Mouse (Mus musculus) small intestine, adult 2 months (tissue): ENCODE measurements around the gene Tm9sf2. TPM values are rescaled to one million over a fixed set of nuclear protein-coding genes. Genes with fewer than 3 reads are reported as not detected.

ENCODE experiments used
- H3K27ac ChIP-seq: fragments of 200-500 bp; 2 replicates; pipeline ENCODE4 v1.5.1; 2012; ENCODE audit warnings: low read depth, low read length, control low read depth, inconsistent platforms; ENCODE audit not compliant: insufficient read depth
- H3K27me3 ChIP-seq: fragments of 200-500 bp; 2 replicates; pipeline ENCODE4 v1.6.1; 2012; ENCODE audit warnings: mild to moderate bottlenecking, moderate library complexity, low read length, inconsistent platforms; ENCODE audit not compliant: control insufficient read depth, insufficient read depth
- H3K36me3 ChIP-seq: fragments of 200-500 bp; 2 replicates; pipeline ENCODE4 v1.6.1; 2012; ENCODE audit warnings: mild to moderate bottlenecking, low read length, control low read depth, inconsistent platforms; ENCODE audit not compliant: control insufficient read depth, insufficient read depth
- H3K4me1 ChIP-seq: fragments of 200-500 bp; 2 replicates; pipeline ENCODE4 v1.6.1; 2012; ENCODE audit warnings: low read length, inconsistent platforms, mixed read lengths; ENCODE audit not compliant: control insufficient read depth, insufficient read depth, insufficient read length
- H3K4me3 ChIP-seq: fragments of 200-500 bp; 2 replicates; pipeline ENCODE4 v1.5.1; 2012; ENCODE audit warnings: low read depth, mild to moderate bottlenecking, control low read depth, inconsistent platforms, low read length, moderate library complexity
- CTCF ChIP-seq: fragments of 200-500 bp; IDR thresholded peaks from 2 replicates; pipeline ENCODE4 v1.5.1; 2012; ENCODE audit warnings: low read depth, mild to moderate bottlenecking, control low read depth, inconsistent platforms, low read length, moderate library complexity, mixed read lengths; ENCODE audit not compliant: insufficient replicate concordance, insufficient read length; ENCODE audit errors: extremely low read depth
- POLR2A ChIP-seq: fragments of 200-500 bp; IDR thresholded peaks from 2 replicates; pipeline ENCODE4 v1.6.1; 2012; ENCODE audit warnings: low read depth, mild to moderate bottlenecking, control low read depth, inconsistent platforms, low read length, moderate library complexity
- WGBS: fragments of 180-500 bp; shearing (Covaris S2); methylation state at CpG from one replicate; pipeline ENCODE4 v1.1.7; 2018; 5-methylcytosine and 5-hydroxymethylcytosine counted together
- polyA plus RNA-seq: library from polyadenylated mRNA; depleted of rRNA; stranded (reverse); fragments of >200 nt; gene quantifications from 2 replicates; pipeline ENCODE4 v1.2.3, GENCODE M21; 2012; rRNA removed

Gene Tm9sf2
- polyA plus RNA-seq, 1 experiment = 678 TPM

- TF ChIP-seq POLR2A (no peak), CTCF (no peak)
- no peak overlapping the region for H3K27ac ChIP-seq
- no peaks in the 10 kb centered on the region for H3K36me3 ChIP-seq
- no peaks in the 10 kb centered on the region for H3K4me1 ChIP-seq
- no peak overlapping the region for H3K4me3 ChIP-seq
- no peaks in the 10 kb centered on the region for H3K27me3 ChIP-seq
- WGBS = 62% methylated on average over 5 of the region's 5 CpGs
Measured at GRCm38 (mm10) chr14:122209177-122209576, 102.3 kb downstream of the Tm9sf2 start.

Other genes starting within 250 kb of the Tm9sf2 start
- gene Ubac2, start 228.4 kb upstream of the Tm9sf2 start, polyA plus RNA-seq = 23.5 and 48.4 TPM in 2 replicates
- gene Gpr18, start 191.3 kb upstream of the Tm9sf2 start, polyA plus RNA-seq = 5.6 and 7.5 TPM in 2 replicates
- 1.3 and 1.8 TPM in 2 replicates for gene Gpr183, start 141.8 kb upstream of the Tm9sf2 start, polyA plus RNA-seq
- gene Timm8a2, start 72.4 kb upstream of the Tm9sf2 start, polyA plus RNA-seq = not detected in 2 replicates
- gene Clybl, start 74.7 kb downstream of the Tm9sf2 start, polyA plus RNA-seq = 2.8 and 3.1 TPM in 2 replicates